Mouse (Mus musculus): ENCODE results near the gene Zdhhc18. TPM values are rescaled to one million over a fixed set of nuclear protein-coding genes. Genes with fewer than 3 reads are reported as not detected.

Zdhhc18 gene
- polyA plus RNA-seq, 1 experiment from 2014 or later: 9.9 TPM

- DNase-seq: no peak
- Histone ChIP-seq H3K4me2 (no peak overlapping the region), H3K27ac (ENCODE audit: low read depth) (peak overlapping the region; percentile 59; the same call in 1 of the 2 replicates), H3K27me3 (ENCODE audit: insufficient read depth, low read length) (peaks cover 21% of the 10 kb centered on the region), H3K4me3 (ENCODE audit: low read depth, low read length) (no peak overlapping the region), H3K36me3 (ENCODE audit: insufficient read depth) (peaks cover 44% of the 10 kb centered on the region), H3K9me3 (ENCODE audit: low read depth, low read length) (no peaks in the 10 kb centered on the region), H3K9ac (no peak overlapping the region), H3K4me1 (ENCODE audit: insufficient read depth) (no peaks in the 10 kb centered on the region; the same call in 1 of the 2 replicates)
- WGBS: 57% methylated on average over 6 of the region's 6 CpGs
- no peak for TF ChIP-seq CTCF (IDR thresholded peaks at IDR 0.05; ENCODE audit: low read depth)
- no peak for ATAC-seq (ENCODE audit: insufficient read depth)
These were observed 45.1 kb downstream of the Zdhhc18 start for GRCm38 (mm10) chr4:133604856-133605255.

GRCm38 (mm10) chr4:133604175-133604574 lies 45.8 kb downstream of the Zdhhc18 start:
- H3K9ac ChIP-seq: no peak overlapping the region
- H3K9me3 ChIP-seq (ENCODE audit: low read depth, low read length): no peaks in the 10 kb centered on the region
- no peak for TF ChIP-seq CTCF (IDR thresholded peaks at IDR 0.05; ENCODE audit: low read depth)
- H3K27ac ChIP-seq (ENCODE audit: low read depth): no peak overlapping the region
- ATAC-seq (ENCODE audit: insufficient read depth) (no peak), DNase-seq (no peak)
- WGBS: 78% methylated on average over 7 of the region's 7 CpGs
- H3K36me3 ChIP-seq (ENCODE audit: insufficient read depth): peaks cover 44% of the 10 kb centered on the region
- H3K4me1 ChIP-seq (ENCODE audit: insufficient read depth): no peaks in the 10 kb centered on the region; the same call in 1 of the 2 replicates
- no peak overlapping the region for H3K4me3 ChIP-seq (ENCODE audit: low read depth, low read length)
- peaks cover 23% of the 10 kb centered on the region for H3K27me3 ChIP-seq (ENCODE audit: insufficient read depth, low read length)
- no peak overlapping the region for H3K4me2 ChIP-seq

GRCm38 (mm10) chr4:133603056-133603455 lies 46.9 kb downstream of the Zdhhc18 start:
- Histone ChIP-seq H3K4me2 (no peak overlapping the region), H3K4me3 (ENCODE audit: low read depth, low read length) (no peak overlapping the region), H3K27ac (ENCODE audit: low read depth) (no peak overlapping the region), H3K9ac (no peak overlapping the region), H3K36me3 (ENCODE audit: insufficient read depth) (peaks cover 35% of the 10 kb centered on the region), H3K4me1 (ENCODE audit: insufficient read depth) (peaks cover 3% of the 10 kb centered on the region; the same call in 1 of the 2 replicates), H3K9me3 (ENCODE audit: low read depth, low read length) (no peaks in the 10 kb centered on the region), H3K27me3 (ENCODE audit: insufficient read depth, low read length) (peaks cover 30% of the 10 kb centered on the region)
- no peak for TF ChIP-seq CTCF (IDR thresholded peaks at IDR 0.05; ENCODE audit: low read depth)
- ATAC-seq (ENCODE audit: insufficient read depth) (no peak), DNase-seq (no peak)
- whole genome bisulfite sequencing: 83% methylated on average over 5 of the region's 5 CpGs

- H3K9me3 ChIP-seq (ENCODE audit: low read depth, low read length): no peaks in the 10 kb centered on the region
- peaks cover 3% of the 10 kb centered on the region; the same call in 1 of the 2 replicates for H3K4me1 ChIP-seq (ENCODE audit: insufficient read depth)
- DNase-seq (peak; percentile 78), ATAC-seq (ENCODE audit: insufficient read depth) (peak; percentile 35; the same call in 1 of the 2 replicates)
- peak; percentile 69 for TF ChIP-seq CTCF (IDR thresholded peaks at IDR 0.05; ENCODE audit: low read depth)
- peaks cover 28% of the 10 kb centered on the region for H3K36me3 ChIP-seq (ENCODE audit: insufficient read depth)
- peak within 1 kb of the TSS; percentile 26 for H3K4me3 ChIP-seq (ENCODE audit: low read depth, low read length)
- H3K9ac ChIP-seq: no peak within 1 kb of the TSS
- peaks cover 30% of the 10 kb centered on the region for H3K27me3 ChIP-seq (ENCODE audit: insufficient read depth, low read length)
- peak within 1 kb of the TSS; percentile 51 for H3K4me2 ChIP-seq
- 0 out of 2 replicates have a peak within 1 kb of the TSS, but pooled peaks have one; percentile 15 for H3K27ac ChIP-seq (ENCODE audit: low read depth)
- 2% methylated on average over 16 of the region's 16 CpGs for WGBS
These were observed 48.2 kb downstream of the Zdhhc18 start, which contains the start of gene Sfn for GRCm38 (mm10) chr4:133601721-133602218. TSS of gene Sfn (minus strand) at chr4:133602168.

- H3K9me3 ChIP-seq (ENCODE audit: low read depth, low read length): no peaks in the 10 kb centered on the region
- peak overlapping the region; percentile 27; the same call in 1 of the 2 replicates for H3K27ac ChIP-seq (ENCODE audit: low read depth)
- no peak for TF ChIP-seq CTCF (IDR thresholded peaks at IDR 0.05; ENCODE audit: low read depth)
- H3K4me3 ChIP-seq (ENCODE audit: low read depth, low read length): peak overlapping the region; percentile 52
- peaks cover 18% of the 10 kb centered on the region for H3K36me3 ChIP-seq (ENCODE audit: insufficient read depth)
- WGBS: 11% methylated on average over 9 of the region's 9 CpGs
- peak overlapping the region; percentile 53 for H3K9ac ChIP-seq
- peaks cover 30% of the 10 kb centered on the region for H3K27me3 ChIP-seq (ENCODE audit: insufficient read depth, low read length)
- DNase-seq (no peak), ATAC-seq (ENCODE audit: insufficient read depth) (no peak)
- H3K4me1 ChIP-seq (ENCODE audit: insufficient read depth): peaks cover 3% of the 10 kb centered on the region; the same call in 1 of the 2 replicates
- H3K4me2 ChIP-seq: peak overlapping the region; percentile 85
These were observed 49.6 kb downstream of the Zdhhc18 start for GRCm38 (mm10) chr4:133600306-133600705.

GRCm38 (mm10) chr4:133599571-133600073 lies 50.3 kb downstream of the Zdhhc18 start:
- Histone ChIP-seq H3K9ac (peak overlapping the region; percentile 53), H3K9me3 (ENCODE audit: low read depth, low read length) (no peaks in the 10 kb centered on the region), H3K36me3 (ENCODE audit: insufficient read depth) (peaks cover 18% of the 10 kb centered on the region), H3K27me3 (ENCODE audit: insufficient read depth, low read length) (peaks cover 30% of the 10 kb centered on the region), H3K4me1 (ENCODE audit: insufficient read depth) (peaks cover 3% of the 10 kb centered on the region; the same call in 1 of the 2 replicates), H3K4me2 (peak overlapping the region; percentile 85), H3K4me3 (ENCODE audit: low read depth, low read length) (peak overlapping the region; percentile 52), H3K27ac (ENCODE audit: low read depth) (peak overlapping the region; percentile 54; the same call in 1 of the 2 replicates)
- WGBS: 1% methylated on average over 50 of the region's 50 CpGs
- ATAC-seq (ENCODE audit: insufficient read depth): peak; percentile 95
- DNase-seq: peak; percentile 93
- TF ChIP-seq CTCF (IDR thresholded peaks at IDR 0.05; ENCODE audit: low read depth): no peak

GRCm38 (mm10) chr4:133599116-133599515 lies 50.8 kb downstream of the Zdhhc18 start:
- ATAC-seq (ENCODE audit: insufficient read depth): no peak
- no peak for TF ChIP-seq CTCF (IDR thresholded peaks at IDR 0.05; ENCODE audit: low read depth)
- Histone ChIP-seq H3K9me3 (ENCODE audit: low read depth, low read length) (no peaks in the 10 kb centered on the region), H3K27ac (ENCODE audit: low read depth) (peak overlapping the region; percentile 54; the same call in 1 of the 2 replicates), H3K9ac (peak overlapping the region; percentile 53), H3K36me3 (ENCODE audit: insufficient read depth) (peaks cover 16% of the 10 kb centered on the region), H3K4me2 (peak overlapping the region; percentile 85), H3K27me3 (ENCODE audit: insufficient read depth, low read length) (peaks cover 30% of the 10 kb centered on the region), H3K4me3 (ENCODE audit: low read depth, low read length) (peak overlapping the region; percentile 52), H3K4me1 (ENCODE audit: insufficient read depth) (peaks cover 3% of the 10 kb centered on the region; the same call in 1 of the 2 replicates)
- DNase-seq: no peak
- WGBS: 11% methylated on average over 7 of the region's 7 CpGs
